Mouse (Mus musculus) urinary bladder, postnatal 14 days (tissue): ENCODE measurements around the gene Gm20388.

ENCODE experiments used
- DNase-seq: peaks from one replicate; pipeline ENCODE4 v3.0.0; 2021; ENCODE audit warnings: low spot score

Gene Gm20388

GRCm38 (mm10) chr8:122345181-122346095 is 2434.8 kb downstream of the Gm20388 start:
- DNase-seq, result no peak

- peak; percentile 56 for DNase-seq
Measured at GRCm38 (mm10) chr8:122347811-122348552, 2437.3 kb downstream of the Gm20388 start.

GRCm38 (mm10) chr8:122349357-122350297 is 2439.0 kb downstream of the Gm20388 start:
- DNase-seq, result no peak

GRCm38 (mm10) chr8:122350309-122351089 is 2439.9 kb downstream of the Gm20388 start:
- DNase-seq, result no peak

- DNase-seq, result no peak
Measured at GRCm38 (mm10) chr8:122354157-122354556, 2443.5 kb downstream of the Gm20388 start.

GRCm38 (mm10) chr8:122355642-122356606 is 2445.3 kb downstream of the Gm20388 start:
- peak; percentile 85 for DNase-seq

- DNase-seq, result no peak
Measured at GRCm38 (mm10) chr8:122357202-122357601, 2446.6 kb downstream of the Gm20388 start.

- DNase-seq, result no peak
Measured at GRCm38 (mm10) chr8:122357641-122358040, 2447.0 kb downstream of the Gm20388 start.

- no peak for DNase-seq
Measured at GRCm38 (mm10) chr8:122359111-122359775, 2448.6 kb downstream of the Gm20388 start.

- no peak for DNase-seq
Measured at GRCm38 (mm10) chr8:122360696-122361416, 2450.2 kb downstream of the Gm20388 start, which contains the start of gene Trhr2. Gene Trhr2 (minus strand): TSS chr8:122360746.

- no peak for DNase-seq
Measured at GRCm38 (mm10) chr8:122362271-122362670, 2451.6 kb downstream of the Gm20388 start.

GRCm38 (mm10) chr8:122362967-122363366 is 2452.3 kb downstream of the Gm20388 start:
- DNase-seq, result no peak

- peak; percentile 11 for DNase-seq
Measured at GRCm38 (mm10) chr8:122368494-122368893, 2457.9 kb downstream of the Gm20388 start.

GRCm38 (mm10) chr8:122369665-122370064 is 2459.0 kb downstream of the Gm20388 start:
- peak; percentile 86 for DNase-seq

- no peak for DNase-seq
Measured at GRCm38 (mm10) chr8:122371706-122372105, 2461.1 kb downstream of the Gm20388 start.

- DNase-seq, result no peak
Measured at GRCm38 (mm10) chr8:122375320-122375719, 2464.7 kb downstream of the Gm20388 start.

GRCm38 (mm10) chr8:122375751-122376364 is 2465.2 kb downstream of the Gm20388 start:
- DNase-seq, result no peak
